8 mouse cellular contexts compared by ENCODE assay signal in the genomic region with DNA sequence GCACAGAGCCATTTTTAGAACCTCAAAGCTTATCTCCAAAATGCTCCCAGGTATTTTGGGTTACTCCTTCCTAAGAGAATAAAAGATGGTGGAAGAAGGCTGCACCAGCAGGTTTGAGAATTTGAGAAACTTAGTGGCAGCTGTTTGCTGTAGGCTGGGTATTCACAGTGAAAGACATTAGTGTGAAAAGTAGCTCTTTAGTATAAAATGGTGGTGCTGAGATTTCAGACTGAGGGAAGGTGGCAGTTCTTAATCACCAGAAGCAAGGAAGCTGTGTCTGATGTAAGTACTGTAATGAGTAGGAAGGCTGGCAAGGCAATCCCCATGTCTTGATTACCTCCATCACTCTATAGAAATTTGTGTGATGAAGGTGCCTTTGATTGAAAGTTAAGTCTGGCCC.
"Had no signal": no experiment of that assay in that cellular context is flagged by ENCODE, and none has a peak within 500 bp of the region (broad histone marks: within the 10 kb centered on the region; RNA-seq: fewer than 3 reads in every experiment).

No protein-coding gene starts in this region.

- DNase-seq: liver, postnatal 0 days; lung, adult 2 months; lung, postnatal 14 days; lung, postnatal 36 days; right cerebral cortex, postnatal 25 days; thymus, adult 18-20 months; thymus, postnatal 14 days; thymus, postnatal 36 days had no signal
